ENCODE assay signal across 20 mouse cellular contexts in the genomic region with DNA sequence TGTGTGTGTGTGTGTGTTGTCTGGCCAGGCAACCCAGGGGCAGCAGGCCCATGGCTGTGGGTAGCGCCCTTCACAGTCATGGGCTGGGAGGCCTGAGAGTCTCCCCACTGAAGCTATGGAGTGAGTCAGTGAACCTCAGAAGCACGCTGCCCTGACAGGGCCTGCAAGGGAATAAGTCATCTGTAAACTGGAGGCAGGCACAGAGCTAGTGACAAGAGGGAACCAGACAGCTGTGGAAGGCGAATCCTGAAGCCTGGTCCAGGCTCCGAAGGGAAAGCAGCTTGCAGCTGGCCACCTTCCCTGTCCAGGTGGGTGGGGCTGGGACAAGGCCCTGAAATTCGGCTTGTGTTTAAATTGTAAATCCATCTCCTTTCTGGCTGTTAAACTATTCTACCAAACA. TPM values are rescaled to one million over a fixed set of nuclear protein-coding genes. Genes with fewer than 3 reads are reported as not detected.
A peak's percentile ranks its signal among the peaks of the same experiment; 100 is the strongest.
DNase-seq lines count a peak whose midpoint lies in the region; ATAC-seq and TF ChIP-seq lines count a peak whose summit lies in the region.
"Had no signal": no experiment of that assay in that cellular context is flagged by ENCODE, and none has a peak within 500 bp of the region (broad histone marks: within the 10 kb centered on the region; RNA-seq: fewer than 3 reads in every experiment).

No protein-coding gene starts in this region.

- H3K27me3 ChIP-seq in hindbrain, embryonic 13.5 days = peaks cover 56% of the 10 kb centered on the region
- H3K27me3 ChIP-seq: limb, embryonic 15.5 days had no signal

- TF ChIP-seq CTCF in layer of hippocampus, adult 2 months (conservative IDR thresholded peaks at IDR 0.05) = no peak
- no peak for TF ChIP-seq CTCF in embryonic fibroblast, embryonic 13.5 days (IDR thresholded peaks at IDR 0.05; ENCODE audit: borderline replicate concordance, insufficient read depth, low read length)

- ATAC-seq in megakaryocyte-erythroid progenitor cell, adult 5-6 weeks (replicated peaks; ENCODE audit: low FRiP score, low TSS enrichment, poor library complexity, severe bottlenecking) = no peak
- ATAC-seq in hindbrain, embryonic 13.5 days (ENCODE audit: low FRiP score) = no peak
- ATAC-seq: forebrain, postnatal 0 days; hindbrain, postnatal 0 days had no signal

- 76% methylated on average over 5 of the region's 5 CpGs for WGBS in hindbrain, embryonic 13.5 days

- H3K36me3 ChIP-seq in hindbrain, embryonic 13.5 days = no peaks in the 10 kb centered on the region
- H3K36me3 ChIP-seq: limb, embryonic 15.5 days; neural tube, embryonic 15.5 days had no signal

- no peak overlapping the region for H3K4me3 ChIP-seq in layer of hippocampus, adult 2 months
- no peak overlapping the region for H3K4me3 ChIP-seq in embryonic fibroblast, embryonic 13.5 days (ENCODE audit: insufficient read depth, low read length)
- no peak overlapping the region for H3K4me3 ChIP-seq in hindbrain, embryonic 13.5 days
- H3K4me3 ChIP-seq: erythroblast, embryonic 14.5 days; limb, embryonic 15.5 days; neural tube, embryonic 15.5 days had no signal

- no peak overlapping the region for H3K9ac ChIP-seq in hindbrain, embryonic 13.5 days
- H3K9ac ChIP-seq: forebrain, postnatal 0 days; limb, embryonic 15.5 days; lung, embryonic 14.5 days; neural tube, embryonic 15.5 days had no signal

- peak overlapping the region; percentile 99 for H3K27ac ChIP-seq in layer of hippocampus, adult 2 months
- H3K27ac ChIP-seq in embryonic fibroblast, embryonic 13.5 days (ENCODE audit: insufficient read depth, low read length) = peak overlapping the region; percentile 94
- H3K27ac ChIP-seq in hindbrain, embryonic 13.5 days = no peak overlapping the region
- H3K27ac ChIP-seq: hindbrain, postnatal 0 days; limb, embryonic 15.5 days; neural tube, embryonic 15.5 days had no signal

- H3K9me3 ChIP-seq in hindbrain, embryonic 13.5 days = no peaks in the 10 kb centered on the region
- H3K9me3 ChIP-seq: limb, embryonic 15.5 days; megakaryocyte, embryonic 14.5 days; neural tube, embryonic 15.5 days had no signal

- TF ChIP-seq POLR2A in embryonic fibroblast, embryonic 13.5 days (IDR thresholded peaks at IDR 0.05; ENCODE audit: low read depth, low read length) = peak; percentile 20; the same call in 1 of the 2 replicates

- peak; percentile 45 for DNase-seq in gastrocnemius, postnatal 14 days
- DNase-seq in gastrocnemius, adult 18-20 months (ENCODE audit: low spot score) = no peak
- no peak for DNase-seq in layer of hippocampus, adult 2 months (ENCODE audit: low spot score in 2 of 2)
- no peak for DNase-seq in layer of hippocampus, postnatal 36 days
- peak; percentile 74 for DNase-seq in NIH3T3 (ENCODE audit: low read depth)
- DNase-seq: B cell, adult 2 months; cerebellum, adult 8-10 months; forebrain, postnatal 0 days; lung, embryonic 14.5 days; right cerebral cortex, postnatal 4 days; thymus, postnatal 4 days had no signal

- H3K4me2 ChIP-seq in hindbrain, embryonic 13.5 days = no peak overlapping the region
- H3K4me2 ChIP-seq: limb, embryonic 15.5 days had no signal

- peaks cover 8% of the 10 kb centered on the region for H3K4me1 ChIP-seq in embryonic fibroblast, embryonic 13.5 days (ENCODE audit: control insufficient read depth, insufficient read depth, low read length)
- peaks cover 39% of the 10 kb centered on the region for H3K4me1 ChIP-seq in hindbrain, embryonic 13.5 days (replicated peaks)

- intact Hi-C loops in gastrocnemius, postnatal 14 days (cut with DNase I; ENCODE audit: low total_unique reads) = no loop called here

RNA-seq across cellular contexts. Expression of a gene that starts 2.2 kb away (rescaled TPM):
- 1 to 10 TPM; 1.5 to 3.0 TPM for total RNA-seq in gastrocnemius, postnatal 14 days (2021)
- total RNA-seq in gastrocnemius, adult 18-20 months (2021) = 1 to 10 TPM; 4.9 to 6.7 TPM
- 10 to 100 TPM; 35.0 to 37.6 TPM for total RNA-seq in layer of hippocampus, adult 2 months (2021)
- 10 to 100 TPM; 30.0 to 31.6 TPM for total RNA-seq in layer of hippocampus, postnatal 36 days (2021)
- polyA plus RNA-seq in embryonic fibroblast, embryonic 13.5 days (2011; ENCODE audit: insufficient read length, low read depth, missing spikeins) = 8.9 and 9.5 TPM in 2 replicates
- total RNA-seq in megakaryocyte-erythroid progenitor cell, adult 5-6 weeks (2014; fragmentation: Nextera tagmentation) = 1.4 and 2.4 TPM in 2 replicates
- 1.1 and 2.1 TPM in 2 replicates for total RNA-seq in megakaryocyte-erythroid progenitor cell, adult 5-6 weeks (2017)
- 4.5 and 4.9 TPM in 2 replicates for polyA plus RNA-seq in hindbrain, embryonic 13.5 days (2015; fragmentation: Nextera tagmentation; extraction: Ambion mirVana)
- polyA plus RNA-seq: erythroblast, embryonic 14.5 days had no signal

RNA-seq across cellular contexts. Expression of a gene that starts 33.0 kb away (rescaled TPM):
- total RNA-seq in gastrocnemius, postnatal 14 days (2021) = 1 to 10 TPM; 1.2 to 1.4 TPM
- under 1 TPM; 0.27 to 0.31 TPM for total RNA-seq in gastrocnemius, adult 18-20 months (2021)
- total RNA-seq in layer of hippocampus, adult 2 months (2021) = 100 to 1,000 TPM; 102 to 105 TPM
- total RNA-seq in layer of hippocampus, postnatal 36 days (2021) = 100 to 1,000 TPM; 101 to 105 TPM
- 0.46 and 1.0 TPM in 2 replicates for polyA plus RNA-seq in embryonic fibroblast, embryonic 13.5 days (2011; ENCODE audit: insufficient read length, low read depth, missing spikeins)
- total RNA-seq in megakaryocyte-erythroid progenitor cell, adult 5-6 weeks (2014; fragmentation: Nextera tagmentation) = not detected in 2 replicates
- 0.88 TPM in 1 of 2 replicates, not detected in the other for total RNA-seq in megakaryocyte-erythroid progenitor cell, adult 5-6 weeks (2017)
- 1.1 TPM in 2 replicates for polyA plus RNA-seq in hindbrain, embryonic 13.5 days (2015; fragmentation: Nextera tagmentation; extraction: Ambion mirVana)
- polyA plus RNA-seq: erythroblast, embryonic 14.5 days; kidney, embryonic 14.5 days had no signal

RNA-seq across cellular contexts. Expression of a gene that starts 33.3 kb away (rescaled TPM):
- total RNA-seq in gastrocnemius, postnatal 14 days (2021) = 1 to 10 TPM; 2.4 to 2.7 TPM
- 1 to 10 TPM; 1.9 to 3.0 TPM for total RNA-seq in gastrocnemius, adult 18-20 months (2021)
- 1 to 10 TPM; 6.8 to 6.9 TPM for total RNA-seq in layer of hippocampus, adult 2 months (2021)
- total RNA-seq in layer of hippocampus, postnatal 36 days (2021) = 1 to 10 TPM; 5.3 to 5.5 TPM
- 25.2 and 27.8 TPM in 2 replicates for polyA plus RNA-seq in embryonic fibroblast, embryonic 13.5 days (2011; ENCODE audit: insufficient read length, low read depth, missing spikeins)
- total RNA-seq in megakaryocyte-erythroid progenitor cell, adult 5-6 weeks (2014; fragmentation: Nextera tagmentation) = 2.4 TPM in 1 of 2 replicates, not detected in the other
- total RNA-seq in megakaryocyte-erythroid progenitor cell, adult 5-6 weeks (2017) = 0.56 and 1.4 TPM in 2 replicates
- polyA plus RNA-seq in hindbrain, embryonic 13.5 days (2015; fragmentation: Nextera tagmentation; extraction: Ambion mirVana) = 3.5 and 5.0 TPM in 2 replicates
- polyA plus RNA-seq: erythroblast, embryonic 14.5 days had no signal

Comparison
In these comparisons a context has a peak if more than half of its experiments do, and no peak if none do; other contexts are left out.
1. DNase-seq: peak in gastrocnemius, postnatal 14 days (single experiment) and NIH3T3 (single experiment); none in gastrocnemius, adult 18-20 months (single experiment), layer of hippocampus, adult 2 months (0 of 2) and layer of hippocampus, postnatal 36 days (0 of 2).
2. RNA of a gene that starts 2.2 kb away (total RNA-seq): 35.0 to 37.6 TPM in layer of hippocampus, adult 2 months and 30.0 to 31.6 TPM in layer of hippocampus, postnatal 36 days; 4.9 to 6.7 TPM in gastrocnemius, adult 18-20 months, 1.5 to 3.0 TPM in gastrocnemius, postnatal 14 days and 1.1 to 2.4 TPM in megakaryocyte-erythroid progenitor cell, adult 5-6 weeks; every median in the first group is over 4 times any median in the second.
3. RNA of a gene that starts 33.0 kb away (total RNA-seq): 102 to 105 TPM in layer of hippocampus, adult 2 months and 101 to 105 TPM in layer of hippocampus, postnatal 36 days; 1.2 to 1.4 TPM in gastrocnemius, postnatal 14 days, 0.27 to 0.31 TPM in gastrocnemius, adult 18-20 months and 0.88 TPM in megakaryocyte-erythroid progenitor cell, adult 5-6 weeks; every median in the first group is over 10 times any median in the second.